Mouse (Mus musculus): ENCODE measurements at regions not wholly inside any gene's neighbourhood (a gene's known extent, or its start where the extent isn't known, plus 50 kb on each side); places are given as distances from the start of the nearest gene placed in this dataset.

DNA sequence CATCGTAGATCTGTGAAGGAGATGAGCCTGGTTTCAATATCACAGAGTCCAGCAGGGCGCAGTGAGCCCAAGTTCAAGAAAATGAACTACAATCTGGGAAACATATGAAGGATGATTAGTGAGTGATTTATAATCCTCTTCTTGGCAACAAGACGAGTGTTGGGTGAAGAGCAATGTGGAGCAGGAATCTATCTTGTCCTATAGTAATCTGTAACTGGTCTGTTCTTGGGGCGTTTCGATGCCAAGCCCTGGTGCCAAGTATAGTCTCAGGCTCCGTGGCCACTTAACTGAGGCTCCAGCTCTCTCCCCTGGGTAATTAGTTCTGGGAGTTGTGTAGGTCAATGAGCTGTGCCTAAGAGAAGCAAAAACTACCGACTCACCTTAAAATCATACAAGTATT, 154.4 kb upstream of the Gorab start:
- TF ChIP-seq CTCF (IDR thresholded peaks at IDR 0.05; ENCODE audit: control insufficient read depth, insufficient read depth, insufficient replicate concordance, low read depth, low read length) (no peak), POLR2A (IDR thresholded peaks at IDR 0.05; ENCODE audit: control insufficient read depth, low read depth, low read length) (no peak)
